Mouse (Mus musculus): ENCODE measurements around the gene Igfbp2.

- TF ChIP-seq TAL1 (IDR thresholded peaks at IDR 0.05; ENCODE audit: low read length) (no peak), GATA1 (IDR thresholded peaks at IDR 0.05; ENCODE audit: low read length) (no peak)
Observed at GRCm38 (mm10) chr1:72832715-72833153, 8.4 kb downstream of the Igfbp2 start.

All from erythroblast, embryonic 14.5 days (primary cell).